Mouse (Mus musculus): ENCODE measurements around the gene Vmn1r39.
"Not testable (repeated sequence)": the region's sequence is repeated elsewhere in the genome, so short reads cannot be mapped to it uniquely, and the experiment has no call there.

Gene Vmn1r39

GRCm38 (mm10) chr6:66810509-66810908 is at the start of gene Vmn1r39:
TSS of gene Vmn1r39 (minus strand) at chr6:66810609.
- no peak for DNase-seq (ENCODE audit: low spot score)

GRCm38 (mm10) chr6:66859391-66859790 is 49.0 kb upstream of the Vmn1r39 start:
- DNase-seq (ENCODE audit: low spot score): no peak

DNA sequence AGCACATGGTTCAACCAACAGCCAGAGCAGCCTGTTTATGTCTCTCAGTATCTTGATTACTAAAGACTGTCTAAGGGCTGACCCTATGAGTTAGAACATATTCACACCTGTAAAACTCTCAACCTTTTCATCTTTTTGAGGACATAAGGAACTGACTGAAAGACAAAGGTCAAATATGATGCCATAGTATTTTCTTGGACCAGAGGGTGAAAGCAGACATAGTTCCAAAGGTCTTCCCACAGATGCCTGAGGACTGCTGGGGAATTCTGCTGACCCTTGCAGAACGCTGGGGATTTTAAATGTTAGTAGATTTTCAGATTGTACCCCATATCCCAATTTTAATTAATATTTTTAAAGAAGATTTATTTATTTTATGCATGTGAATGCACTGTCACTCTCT is 47.9 kb upstream of the Vmn1r39 start:
- no peak for DNase-seq (ENCODE audit: low spot score)

- no peak for DNase-seq (ENCODE audit: low spot score)
Measured at GRCm38 (mm10) chr6:66856236-66856635, 45.8 kb upstream of the Vmn1r39 start.

GRCm38 (mm10) chr6:66848936-66849335 is 38.5 kb upstream of the Vmn1r39 start:
- no peak for DNase-seq (ENCODE audit: low spot score)

GRCm38 (mm10) chr6:66840631-66841030 is 30.2 kb upstream of the Vmn1r39 start:
- not testable (repeated sequence) for DNase-seq (ENCODE audit: low spot score)

DNA sequence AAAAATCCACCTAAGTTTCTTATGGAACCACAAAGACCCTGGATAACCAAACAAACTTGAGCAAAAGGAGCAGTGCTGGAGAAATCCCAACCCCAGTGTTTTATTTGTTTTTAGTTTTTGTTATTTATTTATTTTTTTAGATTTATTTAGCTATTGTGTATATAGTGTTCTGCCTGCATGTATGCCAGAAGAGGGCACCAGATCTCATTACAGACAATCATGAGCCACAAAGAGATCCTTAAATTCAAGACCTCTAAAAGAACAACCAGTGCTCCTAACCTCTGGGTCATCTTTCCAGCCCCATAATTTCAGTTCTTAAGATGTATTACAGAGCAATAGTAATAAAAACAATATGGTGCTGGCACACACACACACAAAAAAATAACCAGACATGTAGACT is 26.5 kb upstream of the Vmn1r39 start:
- no peak for DNase-seq (ENCODE audit: low spot score)

DNA sequence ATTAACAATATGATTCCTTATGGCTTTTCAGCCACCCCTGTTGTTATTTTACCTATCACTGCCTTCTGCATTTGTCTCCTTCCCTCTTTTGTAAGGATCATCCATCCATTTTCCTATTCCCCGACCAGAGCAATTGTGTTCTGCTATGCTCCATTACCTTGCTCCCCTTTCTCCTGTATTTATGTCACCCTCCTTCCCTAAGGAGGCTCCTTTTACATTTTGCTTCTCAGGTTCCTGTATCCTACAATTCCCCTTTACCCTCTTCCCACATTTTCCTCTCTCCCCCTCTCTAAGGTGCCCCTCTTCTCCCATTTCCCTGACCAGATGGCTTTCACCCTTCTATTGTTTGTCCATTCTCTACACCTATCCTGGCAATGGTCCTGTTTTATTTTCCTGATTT is 4.1 kb downstream of the Vmn1r39 start:
- DNase-seq (ENCODE audit: low spot score): no peak

DNA sequence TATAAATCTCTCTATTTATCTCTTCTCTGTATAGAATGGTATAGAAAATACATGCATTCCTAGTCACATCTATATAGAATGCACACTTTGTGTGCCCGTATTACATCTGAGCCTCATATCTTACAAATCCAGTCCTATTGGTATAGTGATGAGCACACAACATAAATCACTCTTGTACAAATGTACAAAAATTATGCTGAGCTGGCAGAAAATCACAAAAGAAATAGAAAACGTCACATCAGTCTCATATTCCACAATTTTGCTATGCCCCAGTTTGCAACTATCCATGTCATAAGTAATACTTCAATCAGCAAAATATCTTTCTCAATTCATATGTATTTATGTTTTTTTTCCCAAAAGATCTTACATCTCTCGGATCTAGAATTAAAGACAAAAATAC is 4.7 kb downstream of the Vmn1r39 start:
- no peak for DNase-seq (ENCODE audit: low spot score)

DNA sequence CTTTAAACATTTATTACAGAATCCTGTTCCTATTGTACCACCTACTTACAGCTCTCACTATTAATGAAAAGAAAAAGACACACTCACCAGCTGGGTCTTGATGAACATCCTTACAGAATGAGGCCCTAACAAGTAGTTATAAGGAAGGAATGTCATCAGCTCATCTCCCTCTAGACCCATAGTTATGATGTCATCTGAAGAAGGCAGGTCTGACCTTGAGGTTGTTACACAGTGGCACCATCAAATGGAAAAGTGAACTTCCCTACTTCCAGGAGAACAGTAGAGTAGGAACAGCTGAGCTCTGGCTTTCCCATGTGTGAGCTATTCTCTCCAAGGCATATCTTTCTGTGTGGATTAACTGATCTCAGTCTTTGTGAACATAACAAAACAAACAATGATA is 27.9 kb downstream of the Vmn1r39 start, which contains the start of gene Vmn1r38:
Vmn1r38 (minus strand) TSS at position 101 of the 400 bp plus-strand sequence.
- not testable (repeated sequence) for DNase-seq (ENCODE audit: low spot score)
